Mouse (Mus musculus): ENCODE measurements around the gene Mtln.

Mtln gene

DNA sequence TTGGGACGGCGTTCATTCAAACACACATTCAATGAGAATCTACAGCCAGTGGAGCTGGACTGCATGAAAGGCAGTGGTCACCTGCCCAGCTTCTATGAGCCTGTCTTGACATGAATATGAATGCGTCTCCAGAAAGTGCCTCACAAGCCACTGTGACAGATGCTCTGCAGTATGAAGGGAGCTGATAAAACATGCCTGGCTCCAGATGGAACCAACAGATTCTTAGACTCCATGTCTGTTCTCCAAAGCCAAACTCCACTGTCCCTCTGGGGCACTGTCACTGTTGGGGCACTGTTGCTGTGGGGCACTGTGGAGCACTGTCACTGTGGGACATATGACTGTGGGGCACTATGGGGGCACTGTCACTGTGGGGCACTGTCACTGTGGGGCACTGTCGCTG lies 38.2 kb downstream of the Mtln start:
- no peak for DNase-seq (ENCODE audit: low spot score in 2 of 2)

DNA sequence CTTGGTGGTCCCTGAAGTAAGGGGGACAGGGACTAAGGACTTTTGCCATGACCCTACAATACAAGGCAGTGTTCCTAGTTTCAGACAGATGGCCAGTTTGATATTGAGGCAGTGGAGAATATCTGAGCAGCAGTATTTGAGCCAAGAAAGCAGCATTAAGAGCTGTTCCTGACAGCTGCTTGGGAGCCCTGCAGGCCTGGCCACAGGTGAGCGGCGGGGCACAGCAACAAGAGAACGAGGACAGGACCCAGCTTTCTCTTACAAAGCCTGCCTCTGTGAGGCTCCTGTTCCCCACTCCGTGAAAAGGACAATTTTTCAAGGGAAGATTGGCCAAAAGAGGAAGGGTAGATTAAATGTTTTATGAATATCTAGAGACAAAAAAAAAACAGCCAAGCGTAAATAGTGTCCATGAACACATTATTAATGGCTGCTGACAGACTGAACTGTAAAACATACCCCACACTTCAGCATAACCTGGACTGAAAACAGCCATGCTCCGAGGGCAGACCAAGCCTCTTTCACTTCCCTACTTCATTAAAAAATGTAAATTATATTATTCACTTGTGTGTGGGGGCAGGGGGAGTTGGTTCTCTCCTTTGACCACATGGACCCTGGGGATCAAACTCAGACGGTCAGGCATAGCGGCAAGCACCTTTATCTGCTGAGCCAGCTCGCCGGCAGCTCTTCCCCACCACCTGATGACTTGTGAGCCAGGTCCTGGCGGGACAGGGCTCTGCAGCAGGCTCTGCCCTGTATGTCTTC lies 40.3 kb downstream of the Mtln start:
- no peak for DNase-seq (ENCODE audit: low spot score in 2 of 2)

DNA sequence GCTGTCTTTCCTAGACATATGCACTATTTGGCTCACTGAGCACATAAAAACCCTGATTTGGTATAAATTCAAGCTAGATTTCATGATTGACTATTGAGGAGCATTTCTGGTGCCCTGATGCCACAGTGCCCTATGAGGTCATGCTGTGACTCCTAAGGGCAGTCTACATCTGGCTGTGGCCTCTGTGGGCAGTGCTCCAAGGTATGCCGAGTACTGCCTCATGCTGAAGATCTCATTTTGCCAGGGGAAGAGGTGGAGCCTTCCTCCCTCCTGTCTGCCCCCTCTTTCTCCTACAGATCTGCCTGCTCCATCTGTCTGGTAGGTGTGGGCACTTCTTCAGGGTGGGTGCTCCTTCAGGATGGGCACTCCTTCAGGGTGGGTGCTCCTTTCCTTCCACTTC lies 42.9 kb downstream of the Mtln start:
- DNase-seq (ENCODE audit: low spot score in 2 of 2), result no peak

DNA sequence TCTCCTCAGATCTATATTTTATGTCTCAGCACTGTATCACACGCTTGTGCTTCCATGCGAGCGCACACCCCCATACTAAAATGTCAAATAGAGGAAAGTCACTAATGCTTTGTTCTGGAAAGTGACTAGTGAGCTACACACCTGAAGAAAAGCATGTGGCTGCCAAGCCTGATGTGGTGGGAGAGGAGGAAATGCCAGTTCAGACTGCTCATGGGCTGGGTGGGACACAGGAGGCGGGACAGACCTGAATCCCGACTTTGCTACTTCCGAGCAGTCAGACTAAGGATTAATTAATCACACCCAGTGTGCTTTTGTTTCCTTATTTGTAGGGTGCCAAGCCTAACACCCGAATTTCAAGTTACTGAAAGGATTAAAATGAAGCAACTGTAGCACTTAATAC lies 44.0 kb downstream of the Mtln start:
- no peak for DNase-seq (ENCODE audit: low spot score in 2 of 2)

DNA sequence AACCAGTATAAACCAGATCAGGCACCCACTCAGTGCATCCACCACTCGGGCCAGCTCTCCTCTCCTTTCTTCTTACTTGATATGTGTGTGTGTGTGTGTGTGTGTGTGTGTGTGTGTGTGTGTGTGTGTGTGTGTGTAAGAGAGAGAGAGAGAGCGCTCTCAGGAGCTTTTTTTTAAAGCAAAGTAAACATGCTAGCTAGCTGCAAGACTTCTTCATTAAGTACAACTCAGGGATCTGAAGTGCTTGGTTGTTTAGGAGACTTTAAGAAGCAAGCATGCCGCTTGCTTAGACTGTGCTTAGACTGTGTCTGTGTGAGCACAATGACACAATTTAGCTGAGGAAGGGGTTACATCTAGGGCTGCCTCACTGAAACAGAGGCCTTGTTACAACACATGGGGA lies 49.7 kb downstream of the Mtln start:
- DNase-seq (ENCODE audit: low spot score in 2 of 2), result no peak
